Comparison of ENCODE assay signal across 25 mouse cellular contexts in genomic region chr16:32275830-32276229, GRCm38 (mm10). TPM values are rescaled to one million over a fixed set of nuclear protein-coding genes. Genes with fewer than 3 reads are reported as not detected.
DNase-seq lines count a peak whose midpoint lies in the region; ATAC-seq and TF ChIP-seq lines count a peak whose summit lies in the region.
"Had no signal": no experiment of that assay in that cellular context is flagged by ENCODE, and none has a peak within 500 bp of the region (broad histone marks: within the 10 kb centered on the region; RNA-seq: fewer than 3 reads in every experiment).

No protein-coding gene starts in this region.

- DNase-seq in liver, postnatal 0 days: no peak
- no peak for DNase-seq in liver, embryonic 11.5 days (ENCODE audit: low spot score)
- DNase-seq in testis, postnatal 14 days (ENCODE audit: low spot score): no peak
- DNase-seq in splenic B cell, adult 2 months (ENCODE audit: low read depth, low spot score): peak; percentile 58
- DNase-seq in adrenal gland, adult 18-20 months (ENCODE audit: low spot score in 2 of 2): no peak
- no peak for DNase-seq in frontal cortex, postnatal 14 days (ENCODE audit: low spot score in 2 of 2)
- DNase-seq: adrenal gland, adult 2 months; adrenal gland, postnatal 25 days; cerebellum, adult 11-12 months; cerebellum, adult 9-10 months; cerebellum, postnatal 25 days; gastrocnemius, postnatal 36 days; heart, adult 2 months had no signal

- WGBS in liver, postnatal 0 days (ENCODE audit: insufficient replicate concordance): 50% methylated on average over 1 of the region's 1 CpGs
- 41% methylated on average over 1 of the region's 1 CpGs for whole genome bisulfite sequencing in liver, embryonic 11.5 days
- 19% methylated on average over 1 of the region's 1 CpGs for WGBS in bone marrow, adult 2 months

- no peak for TF ChIP-seq POLR2A in testis, adult 2 months (IDR thresholded peaks at IDR 0.05; ENCODE audit: control insufficient read depth, low read depth, low read length)
- no peak for TF ChIP-seq POLR2A in bone marrow, adult 2 months (IDR thresholded peaks at IDR 0.05; ENCODE audit: borderline replicate concordance, control insufficient read depth, low read depth, low read length)

- no peak overlapping the region for H3K4me2 ChIP-seq in liver, postnatal 0 days (ENCODE audit: low read depth, low read length)
- no peak overlapping the region for H3K4me2 ChIP-seq in liver, embryonic 11.5 days
- H3K4me2 ChIP-seq: embryonic facial prominence, embryonic 12.5 days; forebrain, embryonic 12.5 days; heart, embryonic 11.5 days; heart, embryonic 15.5 days had no signal

- 0 out of 2 replicates have a peak overlapping the region, but pooled peaks have one; percentile 24 for H3K27ac ChIP-seq in liver, postnatal 0 days (ENCODE audit: low read depth)
- H3K27ac ChIP-seq in liver, embryonic 11.5 days (ENCODE audit: low read depth, low read length): no peak overlapping the region
- H3K27ac ChIP-seq in testis, adult 2 months (ENCODE audit: control insufficient read depth, insufficient read depth, low read depth, low read length): no peak overlapping the region
- peak overlapping the region; percentile 11; the same call in 1 of the 2 replicates for H3K27ac ChIP-seq in bone marrow, adult 2 months (ENCODE audit: control insufficient read depth, insufficient read depth, low read depth, low read length, poor library complexity)
- H3K27ac ChIP-seq: embryonic facial prominence, embryonic 12.5 days; forebrain, embryonic 12.5 days; heart, embryonic 15.5 days; hindbrain, embryonic 10.5 days; hindbrain, embryonic 15.5 days had no signal

- ATAC-seq in liver, postnatal 0 days: no peak
- no peak for ATAC-seq in liver, embryonic 11.5 days (replicated peaks; ENCODE audit: low FRiP score)
- ATAC-seq: activated CD4-positive, CD25-positive, alpha-beta regulatory T cell, adult 4 months; forebrain, embryonic 16.5 days; Patski had no signal

- no peak for TF ChIP-seq CTCF in liver, postnatal 0 days (IDR thresholded peaks at IDR 0.05; ENCODE audit: low read depth)
- TF ChIP-seq CTCF in testis, adult 2 months (IDR thresholded peaks at IDR 0.05; ENCODE audit: control insufficient read depth, insufficient read depth, insufficient replicate concordance, low read depth, low read length): no peak
- TF ChIP-seq CTCF in bone marrow, adult 2 months (IDR thresholded peaks at IDR 0.05; ENCODE audit: control insufficient read depth, insufficient read depth, low read length): no peak

- no peak overlapping the region for H3K4me3 ChIP-seq in liver, postnatal 0 days (ENCODE audit: low read depth, low read length)
- H3K4me3 ChIP-seq in liver, embryonic 11.5 days (ENCODE audit: low read depth, low read length): no peak overlapping the region
- peak overlapping the region; percentile 84 for H3K4me3 ChIP-seq in testis, adult 2 months (ENCODE audit: control insufficient read depth, low read depth, low read length)
- H3K4me3 ChIP-seq in bone marrow, adult 2 months (replicated peaks; ENCODE audit: control insufficient read depth, low read depth, low read length): no peak overlapping the region
- H3K4me3 ChIP-seq: forebrain, embryonic 12.5 days; heart, adult 2 months; heart, embryonic 15.5 days; hindbrain, embryonic 10.5 days; hindbrain, embryonic 15.5 days had no signal

- peaks cover 19% of the 10 kb centered on the region; the same call in 1 of the 2 replicates for H3K4me1 ChIP-seq in liver, postnatal 0 days (ENCODE audit: insufficient read depth)
- H3K4me1 ChIP-seq in liver, embryonic 11.5 days (replicated peaks; ENCODE audit: control insufficient read depth, insufficient read depth, low read length): peaks cover 10% of the 10 kb centered on the region; the same call in 1 of the 2 replicates
- peaks cover 2% of the 10 kb centered on the region; the same call in 1 of the 2 replicates for H3K4me1 ChIP-seq in testis, adult 2 months (ENCODE audit: control insufficient read depth, insufficient read depth, low read length)
- H3K4me1 ChIP-seq in bone marrow, adult 2 months (ENCODE audit: control insufficient read depth, insufficient read depth, low read length): peaks cover 4% of the 10 kb centered on the region

- no peaks in the 10 kb centered on the region for H3K9me3 ChIP-seq in liver, postnatal 0 days (ENCODE audit: low read length)
- H3K9me3 ChIP-seq in liver, embryonic 11.5 days (ENCODE audit: control insufficient read depth, low read length): peaks cover 7% of the 10 kb centered on the region; the same call in 1 of the 2 replicates
- H3K9me3 ChIP-seq: forebrain, embryonic 12.5 days; heart, embryonic 15.5 days; hindbrain, embryonic 15.5 days had no signal

- no peaks in the 10 kb centered on the region; the same call in 1 of the 2 replicates for H3K36me3 ChIP-seq in liver, postnatal 0 days (replicated peaks; ENCODE audit: insufficient read depth, low read length)
- H3K36me3 ChIP-seq in liver, embryonic 11.5 days (ENCODE audit: control insufficient read depth, insufficient read depth, low read length): peaks cover 8% of the 10 kb centered on the region
- H3K36me3 ChIP-seq in testis, adult 2 months (ENCODE audit: control insufficient read depth, insufficient read depth, low read length): no peaks in the 10 kb centered on the region
- H3K36me3 ChIP-seq in splenic B cell, adult 2 months (ENCODE audit: control insufficient read depth, insufficient read depth, low read length, poor library complexity, severe bottlenecking): peaks cover 3% of the 10 kb centered on the region
- H3K36me3 ChIP-seq: hindbrain, embryonic 15.5 days had no signal

- no peak overlapping the region for H3K9ac ChIP-seq in liver, postnatal 0 days (replicated peaks)
- no peak overlapping the region for H3K9ac ChIP-seq in liver, embryonic 11.5 days (ENCODE audit: low read depth, low read length)
- H3K9ac ChIP-seq: forebrain, embryonic 12.5 days; heart, embryonic 15.5 days had no signal

- H3K27me3 ChIP-seq in liver, postnatal 0 days (ENCODE audit: insufficient read depth, low read length): no peaks in the 10 kb centered on the region
- H3K27me3 ChIP-seq in liver, embryonic 11.5 days (replicated peaks; ENCODE audit: control insufficient read depth, insufficient read depth, low read length): no peaks in the 10 kb centered on the region
- no peaks in the 10 kb centered on the region for H3K27me3 ChIP-seq in testis, adult 2 months (ENCODE audit: control insufficient read depth, insufficient read depth, low read length)
- H3K27me3 ChIP-seq in splenic B cell, adult 2 months (ENCODE audit: control insufficient read depth, insufficient read depth, low read length, poor library complexity, severe bottlenecking): no peaks in the 10 kb centered on the region
- H3K27me3 ChIP-seq: embryonic facial prominence, embryonic 12.5 days; heart, embryonic 15.5 days; hindbrain, embryonic 15.5 days; Patski had no signal

- TF ChIP-seq EP300 in liver, postnatal 0 days (IDR thresholded peaks at IDR 0.05; ENCODE audit: low read depth): no peak

RNA-seq across cellular contexts. Expression of gene Rnf168, which starts 1.4 kb away (rescaled TPM):
- 8.7 and 10.7 TPM in 2 replicates for polyA plus RNA-seq in liver, postnatal 0 days (2015; fragmentation: Nextera tagmentation; extraction: Ambion mirVana)
- 19.7 and 20.8 TPM in 2 replicates for polyA plus RNA-seq in liver, embryonic 11.5 days (2014; fragmentation: Nextera tagmentation; extraction: Ambion mirVana)
- polyA plus RNA-seq in testis, adult 2 months (2012; rRNA removed): 16.9 and 17.9 TPM in 2 replicates
- 22.6 and 32.5 TPM in 2 replicates for polyA plus RNA-seq in bone marrow, adult 2 months (2011; ENCODE audit: insufficient read depth, insufficient read length, low replicate concordance, missing spikeins)
- total RNA-seq in adrenal gland, adult 18-20 months (2021): 10 to 100 TPM; 18.9 to 26.9 TPM

RNA-seq across cellular contexts. Expression of gene Smco1, which starts 4.6 kb away (rescaled TPM):
- polyA plus RNA-seq in liver, postnatal 0 days (2015; fragmentation: Nextera tagmentation; extraction: Ambion mirVana): not detected in 2 replicates
- polyA plus RNA-seq in liver, embryonic 11.5 days (2014; fragmentation: Nextera tagmentation; extraction: Ambion mirVana): not detected in 2 replicates
- 0.14 and 0.21 TPM in 2 replicates for polyA plus RNA-seq in testis, adult 2 months (2012; rRNA removed)
- not detected in 2 replicates for polyA plus RNA-seq in bone marrow, adult 2 months (2011; ENCODE audit: insufficient read depth, insufficient read length, low replicate concordance, missing spikeins)
- total RNA-seq in adrenal gland, adult 18-20 months (2021): under 1 TPM in 1 of 2 experiments, not detected in 1; 0.22 TPM
- total RNA-seq: adrenal gland, adult 2 months had no signal
- polyA plus RNA-seq: activated CD4-positive, CD25-positive, alpha-beta regulatory T cell, adult 4 months; adrenal gland, adult 2 months; C2C12; embryonic facial prominence, embryonic 12.5 days; forebrain, embryonic 12.5 days; forebrain, embryonic 16.5 days; heart, embryonic 11.5 days; hindbrain, embryonic 15.5 days had no signal

RNA-seq across cellular contexts. Expression of gene Wdr53, which starts 28.8 kb away (rescaled TPM):
- polyA plus RNA-seq in liver, postnatal 0 days (2015; fragmentation: Nextera tagmentation; extraction: Ambion mirVana): 10.7 and 10.8 TPM in 2 replicates
- polyA plus RNA-seq in liver, embryonic 11.5 days (2014; fragmentation: Nextera tagmentation; extraction: Ambion mirVana): 22.0 and 23.2 TPM in 2 replicates
- 35.2 and 39.4 TPM in 2 replicates for polyA plus RNA-seq in testis, adult 2 months (2012; rRNA removed)
- 14.0 and 15.5 TPM in 2 replicates for polyA plus RNA-seq in bone marrow, adult 2 months (2011; ENCODE audit: insufficient read depth, insufficient read length, low replicate concordance, missing spikeins)
- 10 to 100 TPM; 12.5 to 14.1 TPM for total RNA-seq in adrenal gland, adult 18-20 months (2021)

RNA-seq across cellular contexts. Expression of gene Fbxo45, which starts 28.9 kb away (rescaled TPM):
- polyA plus RNA-seq in liver, postnatal 0 days (2015; fragmentation: Nextera tagmentation; extraction: Ambion mirVana): 3.1 and 3.4 TPM in 2 replicates
- polyA plus RNA-seq in liver, embryonic 11.5 days (2014; fragmentation: Nextera tagmentation; extraction: Ambion mirVana): 13.0 and 13.3 TPM in 2 replicates
- 3.7 and 4.8 TPM in 2 replicates for polyA plus RNA-seq in testis, adult 2 months (2012; rRNA removed)
- 4.4 and 6.0 TPM in 2 replicates for polyA plus RNA-seq in bone marrow, adult 2 months (2011; ENCODE audit: insufficient read depth, insufficient read length, low replicate concordance, missing spikeins)
- total RNA-seq in adrenal gland, adult 18-20 months (2021): 10 to 100 TPM; 13.6 to 16.2 TPM

RNA-seq across cellular contexts. Expression of gene Ubxn7, which starts 56.2 kb away (rescaled TPM):
- polyA plus RNA-seq in liver, postnatal 0 days (2015; fragmentation: Nextera tagmentation; extraction: Ambion mirVana): 4.7 and 4.8 TPM in 2 replicates
- polyA plus RNA-seq in liver, embryonic 11.5 days (2014; fragmentation: Nextera tagmentation; extraction: Ambion mirVana): 13.7 and 15.3 TPM in 2 replicates
- 13.4 and 16.6 TPM in 2 replicates for polyA plus RNA-seq in testis, adult 2 months (2012; rRNA removed)
- 7.1 and 9.0 TPM in 2 replicates for polyA plus RNA-seq in bone marrow, adult 2 months (2011; ENCODE audit: insufficient read depth, insufficient read length, low replicate concordance, missing spikeins)
- 10 to 100 TPM; 38.0 to 54.8 TPM for total RNA-seq in adrenal gland, adult 18-20 months (2021)

Comparison
In these comparisons a context has a peak if more than half of its experiments do, and no peak if none do; other contexts are left out.
1. H3K27ac ChIP-seq: peak in liver, postnatal 0 days (single experiment) and bone marrow, adult 2 months (single experiment); none in liver, embryonic 11.5 days (single experiment) and testis, adult 2 months (single experiment).